Mouse (Mus musculus) heart, embryonic 13.5 days (tissue): ENCODE results near the gene Nudt3. TPM values are rescaled to one million over a fixed set of nuclear protein-coding genes. Genes with fewer than 3 reads are reported as not detected.

Experiments
- ATAC-seq: fragments of 200-750 bp; cut with Nextera tagmentation; 2 replicates; pipeline ENCODE4 v1.8.0; 2017; ENCODE audit warnings: moderate TSS enrichment; ENCODE audit not compliant: insufficient number of reproducible peaks, low FRiP score, low TSS enrichment; ENCODE audit errors: extremely low read depth
- H3K27ac ChIP-seq: fragments of 300-500 bp; sonication (generic); replicated peaks from 2 replicates; pipeline ENCODE4 v1.5.1; 2015; ENCODE audit warnings: moderate library complexity, mild to moderate bottlenecking, inconsistent platforms
- H3K27me3 ChIP-seq: fragments of 300-500 bp; sonication (generic); replicated peaks from 2 replicates; pipeline ENCODE4 v1.6.1; 2015; ENCODE audit warnings: mild to moderate bottlenecking, inconsistent platforms
- H3K36me3 ChIP-seq: fragments of 300-500 bp; sonication (generic); 2 replicates; pipeline ENCODE4 v1.6.1; 2015; ENCODE audit warnings: mild to moderate bottlenecking, inconsistent platforms
- H3K4me1 ChIP-seq: fragments of 300-500 bp; sonication (generic); 2 replicates; pipeline ENCODE4 v1.6.1; 2015; ENCODE audit warnings: inconsistent platforms
- H3K4me2 ChIP-seq: fragments of 300-500 bp; sonication (generic); 2 replicates; pipeline ENCODE4 v1.6.1; 2015; ENCODE audit warnings: inconsistent platforms, mild to moderate bottlenecking, moderate library complexity
- H3K4me3 ChIP-seq: fragments of 300-500 bp; sonication (generic); 2 replicates; pipeline ENCODE4 v1.5.1; 2015; ENCODE audit warnings: moderate library complexity, mild to moderate bottlenecking, inconsistent platforms
- H3K9ac ChIP-seq: fragments of 300-500 bp; sonication (generic); 2 replicates; pipeline ENCODE4 v1.6.1; 2015; ENCODE audit warnings: inconsistent platforms, mild to moderate bottlenecking, moderate library complexity
- H3K9me3 ChIP-seq: fragments of 300-500 bp; sonication (generic); 2 replicates; pipeline ENCODE4 v1.6.1; 2016; ENCODE audit warnings: inconsistent platforms
- WGBS: fragments of 180-500 bp; shearing (Covaris S2); methylation state at CpG from one replicate; pipeline ENCODE4 v1.1.7; 2015; ENCODE audit warnings: mixed read lengths; 5-methylcytosine and 5-hydroxymethylcytosine counted together
- polyA plus RNA-seq: library from polyadenylated mRNA; unstranded; fragments of >200 nt; fragmentation: Nextera tagmentation; extraction: Ambion mirVana; gene quantifications from 2 replicates; pipeline ENCODE4 v1.2.1, GENCODE M21; 2015

The Nudt3 gene
- polyA plus RNA-seq, 1 experiment from 2014 or later = 98.8 TPM

GRCm38 (mm10) chr17:27634871-27635574 lies 11.7 kb upstream of the Nudt3 start, which contains the start of gene RPS10-NUDT3:
TSS of gene RPS10-NUDT3 (minus strand) at chr17:27635222.
- peak within 1 kb of the TSS; percentile 98 for H3K9ac ChIP-seq
- H3K36me3 ChIP-seq = peaks cover 41% of the 10 kb centered on the region
- ATAC-seq = peak; percentile 93
- WGBS = under 1% methylated on average over 64 of the region's 72 CpGs
- no peaks in the 10 kb centered on the region for H3K27me3 ChIP-seq
- no peaks in the 10 kb centered on the region for H3K9me3 ChIP-seq
- H3K4me3 ChIP-seq = peak within 1 kb of the TSS; percentile 98
- peaks cover 52% of the 10 kb centered on the region for H3K4me1 ChIP-seq
- peak within 1 kb of the TSS; percentile 93 for H3K4me2 ChIP-seq
- peak within 1 kb of the TSS; percentile 87 for H3K27ac ChIP-seq

- Histone ChIP-seq H3K4me1 (peaks cover 41% of the 10 kb centered on the region), H3K27ac (0 out of 2 replicates have a peak overlapping the region, but pooled peaks have one; percentile 0), H3K36me3 (peaks cover 49% of the 10 kb centered on the region), H3K9me3 (no peaks in the 10 kb centered on the region), H3K9ac (no peak overlapping the region), H3K27me3 (no peaks in the 10 kb centered on the region), H3K4me2 (no peak overlapping the region), H3K4me3 (no peak overlapping the region)
- WGBS = 67% methylated on average over 2 of the region's 2 CpGs
- ATAC-seq = no peak
Measured at GRCm38 (mm10) chr17:27629249-27630020, 6.1 kb upstream of the Nudt3 start.

- H3K4me2 ChIP-seq = no peak overlapping the region
- 92% methylated on average over 8 of the region's 8 CpGs for WGBS
- no peak overlapping the region for H3K9ac ChIP-seq
- H3K4me1 ChIP-seq = peaks cover 38% of the 10 kb centered on the region
- ATAC-seq = no peak
- H3K27me3 ChIP-seq = no peaks in the 10 kb centered on the region
- H3K4me3 ChIP-seq = no peak overlapping the region
- no peak overlapping the region for H3K27ac ChIP-seq
- no peaks in the 10 kb centered on the region for H3K9me3 ChIP-seq
- peaks cover 41% of the 10 kb centered on the region for H3K36me3 ChIP-seq
Measured at GRCm38 (mm10) chr17:27628376-27628775, 5.1 kb upstream of the Nudt3 start.

- no peaks in the 10 kb centered on the region for H3K9me3 ChIP-seq
- no peaks in the 10 kb centered on the region for H3K27me3 ChIP-seq
- H3K4me2 ChIP-seq = no peak overlapping the region
- H3K27ac ChIP-seq = no peak overlapping the region
- no peak overlapping the region for H3K4me3 ChIP-seq
- WGBS = 43% methylated on average over 5 of the region's 5 CpGs
- H3K9ac ChIP-seq = no peak overlapping the region
- peaks cover 28% of the 10 kb centered on the region for H3K4me1 ChIP-seq
- no peak for ATAC-seq
- H3K36me3 ChIP-seq = peaks cover 32% of the 10 kb centered on the region
Measured at GRCm38 (mm10) chr17:27627451-27627850, 4.2 kb upstream of the Nudt3 start.

- no peaks in the 10 kb centered on the region for H3K9me3 ChIP-seq
- no peak for ATAC-seq
- peak overlapping the region; percentile 48 for H3K27ac ChIP-seq
- no peaks in the 10 kb centered on the region for H3K27me3 ChIP-seq
- no peak overlapping the region for H3K4me3 ChIP-seq
- H3K36me3 ChIP-seq = peaks cover 24% of the 10 kb centered on the region
- H3K4me2 ChIP-seq = no peak overlapping the region
- peaks cover 26% of the 10 kb centered on the region for H3K4me1 ChIP-seq
- 0 out of 2 replicates have a peak overlapping the region, but pooled peaks have one; percentile 40 for H3K9ac ChIP-seq
- 37% methylated on average over 5 of the region's 5 CpGs for WGBS
Measured at GRCm38 (mm10) chr17:27626681-27627080, 3.4 kb upstream of the Nudt3 start.

GRCm38 (mm10) chr17:27625455-27626251 lies 2.4 kb upstream of the Nudt3 start:
- H3K9me3 ChIP-seq = no peaks in the 10 kb centered on the region
- peaks cover 36% of the 10 kb centered on the region for H3K4me1 ChIP-seq
- H3K27ac ChIP-seq = no peak overlapping the region
- H3K27me3 ChIP-seq = no peaks in the 10 kb centered on the region
- no peak overlapping the region for H3K4me2 ChIP-seq
- peaks cover 14% of the 10 kb centered on the region for H3K36me3 ChIP-seq
- WGBS = 59% methylated on average over 7 of the region's 7 CpGs
- no peak for ATAC-seq
- H3K4me3 ChIP-seq = no peak overlapping the region
- peak overlapping the region; percentile 47; the same call in 1 of the 2 replicates for H3K9ac ChIP-seq

GRCm38 (mm10) chr17:27622611-27623359 lies 510 bp downstream of the Nudt3 start:
- Histone ChIP-seq H3K9me3 (no peaks in the 10 kb centered on the region), H3K27me3 (no peaks in the 10 kb centered on the region), H3K9ac (peak overlapping the region; percentile 100), H3K4me3 (peak overlapping the region; percentile 96), H3K4me2 (peak overlapping the region; percentile 86), H3K27ac (peak overlapping the region; percentile 95), H3K36me3 (peaks cover 12% of the 10 kb centered on the region), H3K4me1 (peaks cover 58% of the 10 kb centered on the region)
- peak; percentile 40 for ATAC-seq
- under 1% methylated on average over 74 of the region's 80 CpGs for WGBS

GRCm38 (mm10) chr17:27621705-27622531 lies 1.4 kb downstream of the Nudt3 start:
- Histone ChIP-seq H3K9me3 (no peaks in the 10 kb centered on the region), H3K27ac (peak overlapping the region; percentile 95), H3K4me1 (peaks cover 56% of the 10 kb centered on the region), H3K9ac (peak overlapping the region; percentile 100), H3K4me3 (peak overlapping the region; percentile 96), H3K36me3 (peaks cover 21% of the 10 kb centered on the region), H3K27me3 (no peaks in the 10 kb centered on the region), H3K4me2 (peak overlapping the region; percentile 86)
- ATAC-seq = no peak
- WGBS = 3% methylated on average over 23 of the region's 23 CpGs

GRCm38 (mm10) chr17:27621161-27621560 lies 2.1 kb downstream of the Nudt3 start:
- no peak for ATAC-seq
- 34% methylated on average over 8 of the region's 8 CpGs for WGBS
- no peaks in the 10 kb centered on the region for H3K27me3 ChIP-seq
- peak overlapping the region; percentile 95 for H3K27ac ChIP-seq
- peaks cover 56% of the 10 kb centered on the region for H3K4me1 ChIP-seq
- H3K4me2 ChIP-seq = peak overlapping the region; percentile 86
- no peaks in the 10 kb centered on the region for H3K9me3 ChIP-seq
- H3K36me3 ChIP-seq = peaks cover 26% of the 10 kb centered on the region
- H3K4me3 ChIP-seq = peak overlapping the region; percentile 96
- peak overlapping the region; percentile 100 for H3K9ac ChIP-seq

GRCm38 (mm10) chr17:27615388-27615787 lies 7.9 kb downstream of the Nudt3 start:
- H3K4me3 ChIP-seq = no peak overlapping the region
- H3K4me1 ChIP-seq = peaks cover 79% of the 10 kb centered on the region
- no peak for ATAC-seq
- no peaks in the 10 kb centered on the region for H3K27me3 ChIP-seq
- H3K27ac ChIP-seq = peak overlapping the region; percentile 58; the same call in 1 of the 2 replicates
- no peaks in the 10 kb centered on the region for H3K9me3 ChIP-seq
- H3K4me2 ChIP-seq = peak overlapping the region; percentile 16
- WGBS = 45% methylated on average over 7 of the region's 7 CpGs
- H3K9ac ChIP-seq = no peak overlapping the region; the same call in 1 of the 2 replicates
- H3K36me3 ChIP-seq = peaks cover 32% of the 10 kb centered on the region
